Mouse (Mus musculus) granulocyte monocyte progenitor cell, adult 5-6 weeks (primary cell): ENCODE data around the gene Etnk2. TPM values are rescaled to one million over a fixed set of nuclear protein-coding genes. Genes with fewer than 3 reads are reported as not detected.

Experiments
- ATAC-seq: replicated peaks from 2 replicates; pipeline ENCODE4 v1.8.0; 2016; ENCODE audit warnings: mild to moderate bottlenecking, moderate TSS enrichment, inconsistent platforms; ENCODE audit not compliant: poor library complexity, severe bottlenecking
- total RNA-seq, 2 experiments: library from RNA; stranded (forward) in 1 of 2; stranded (reverse) in 1 of 2; fragments of 200-712, 200-1000 nt in 1 of 2; fragments of >200 nt in 1 of 2; fragmentation: Nextera tagmentation in 1 of 2; gene quantifications; 2 replicates each; pipeline ENCODE4 v1.2.3; 2014 to 2017

Gene Etnk2
- total RNA-seq, 2 experiments from 2014 or later: not detected

DNA sequence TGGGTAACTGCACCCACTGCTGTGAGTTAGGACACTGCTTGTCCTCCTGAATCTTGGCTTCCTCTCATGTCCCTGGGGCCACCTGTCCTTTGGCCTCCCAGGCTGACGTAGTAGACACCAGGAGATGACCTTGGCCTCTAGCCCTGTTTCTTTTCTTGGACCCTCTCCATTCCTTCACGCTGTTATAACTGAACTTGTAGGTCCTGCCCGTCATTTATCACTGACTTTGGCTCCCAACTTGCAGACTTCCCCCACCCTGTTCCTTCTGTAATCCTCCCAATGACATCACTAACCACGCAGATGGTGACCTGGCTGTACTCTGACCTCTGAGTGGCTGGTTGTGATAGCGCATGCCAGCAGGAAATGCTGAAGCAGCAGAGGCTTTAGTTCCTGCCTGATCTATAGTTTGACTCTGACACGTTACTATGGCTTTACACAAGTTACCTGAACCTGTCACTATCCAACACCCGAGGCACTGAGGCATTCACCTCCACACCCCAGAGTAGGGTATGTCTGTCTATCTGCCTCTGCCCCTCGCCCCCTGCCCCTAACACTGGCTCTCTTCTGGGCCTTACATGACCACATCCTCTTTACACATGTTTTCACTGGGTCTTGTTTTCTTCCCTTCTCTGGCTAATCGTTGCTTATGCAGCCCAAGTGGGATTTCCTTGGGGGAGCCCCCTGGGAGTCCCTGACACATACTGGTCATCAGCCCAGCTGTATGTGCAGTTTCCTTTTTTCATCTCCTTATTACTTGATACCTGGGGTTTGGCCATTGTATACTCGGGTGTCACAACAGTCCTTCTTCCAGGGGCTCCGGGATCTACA lies 15.5 kb upstream of the Etnk2 start:
- ATAC-seq: peak; percentile 81

DNA sequence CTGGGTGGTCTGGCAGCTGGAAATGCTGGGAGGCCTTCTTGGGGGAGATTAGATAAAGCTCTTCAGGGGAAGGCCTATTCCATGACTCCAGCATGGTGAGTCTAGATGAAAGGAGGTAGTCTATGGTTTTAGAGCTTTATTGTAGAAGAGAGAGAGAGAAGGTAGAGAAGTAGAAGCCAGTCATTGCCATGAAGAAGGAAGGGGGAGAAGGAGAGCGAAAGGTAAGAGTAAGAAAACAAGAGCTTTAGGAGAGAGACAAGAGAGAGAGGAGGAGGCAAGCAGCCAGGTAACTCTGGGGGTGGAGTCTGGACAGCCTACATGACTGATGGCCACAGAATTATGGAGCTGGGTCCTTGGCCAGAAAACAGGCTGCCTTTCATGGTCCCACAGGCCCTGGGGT lies 13.2 kb upstream of the Etnk2 start, which contains the start of gene Ren1:
Gene Ren1 (plus strand): TSS at position 301 of the 400 bp plus-strand sequence.
- ATAC-seq: no peak

DNA sequence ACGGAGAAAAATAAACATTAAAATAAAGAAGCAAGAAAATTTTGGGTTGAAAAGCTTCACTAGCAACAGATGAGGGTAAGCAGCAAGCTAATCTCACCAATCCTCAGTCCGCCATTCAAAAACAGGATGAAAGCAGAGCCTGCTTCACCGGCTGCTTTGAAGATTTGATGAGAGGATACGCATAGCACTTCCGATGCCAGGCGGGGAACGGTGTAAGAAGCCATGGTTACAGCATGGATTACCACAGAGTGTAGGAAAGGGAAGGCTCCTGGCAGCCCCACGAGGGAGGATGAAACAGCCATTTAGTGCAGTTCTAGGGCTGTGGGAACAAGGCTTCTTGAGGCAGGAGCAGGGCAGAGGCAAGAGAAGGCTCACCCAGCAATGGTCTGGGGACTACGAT lies 11.6 kb upstream of the Etnk2 start:
- ATAC-seq: no peak

DNA sequence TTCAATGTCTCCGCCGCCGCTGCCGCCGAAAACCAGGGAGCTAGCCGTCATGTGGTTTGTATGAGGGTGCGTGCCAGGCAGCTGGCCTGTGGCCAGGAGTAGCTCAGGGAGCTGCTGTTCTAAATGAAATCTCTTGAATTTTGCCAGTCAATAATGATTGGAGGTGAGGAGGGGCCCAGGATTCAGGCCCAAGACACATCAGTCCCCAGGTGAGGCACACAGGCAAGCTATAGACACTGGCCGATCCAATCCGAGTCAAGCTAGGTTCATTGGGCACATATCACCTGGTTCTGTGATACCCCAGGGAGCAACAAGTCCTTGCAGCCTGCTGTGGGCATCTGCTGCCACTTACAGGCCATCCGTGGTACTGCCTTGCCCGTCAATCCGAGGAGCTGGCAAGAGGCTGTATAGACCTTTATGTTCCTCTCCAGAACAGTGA lies 10.0 kb upstream of the Etnk2 start:
- peak; percentile 86 for ATAC-seq

DNA sequence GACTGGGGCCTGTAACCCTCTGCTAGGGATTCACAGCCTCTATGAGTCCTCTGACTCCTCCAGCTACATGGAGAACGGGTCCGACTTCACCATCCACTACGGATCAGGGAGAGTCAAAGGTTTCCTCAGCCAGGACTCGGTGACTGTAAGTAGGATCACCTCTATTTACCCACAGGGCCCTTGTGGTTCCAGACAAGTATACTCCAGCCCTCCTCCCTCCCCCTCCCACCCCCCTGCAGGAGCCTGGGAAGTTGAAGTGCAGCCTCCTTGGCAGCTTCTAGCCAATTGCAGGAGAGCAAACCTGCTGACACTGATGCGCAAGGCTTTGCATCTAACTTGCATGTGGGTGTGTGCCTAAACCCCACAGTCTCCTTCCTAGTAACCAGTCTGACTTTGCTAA lies 7.9 kb upstream of the Etnk2 start:
- ATAC-seq: no peak

DNA sequence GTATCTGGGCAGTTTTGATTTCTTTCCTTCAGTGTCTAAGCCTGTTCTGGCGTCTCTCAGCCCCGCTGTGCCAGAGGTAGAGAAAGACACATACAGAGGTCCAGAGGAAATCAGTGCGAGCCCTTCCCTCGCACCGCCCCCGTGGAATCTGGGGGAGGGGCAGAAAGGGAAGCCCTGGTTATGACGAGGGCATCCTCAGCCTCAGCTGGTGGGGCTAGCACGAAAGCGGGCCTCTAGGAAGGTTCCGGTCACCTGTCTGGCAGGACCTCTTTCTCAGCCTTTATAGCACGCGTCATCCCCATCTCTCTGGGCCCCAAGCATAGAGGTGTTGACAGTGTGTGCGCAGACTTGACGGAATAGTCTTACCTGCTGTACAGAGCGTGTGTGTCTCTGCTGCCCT lies 7.5 kb upstream of the Etnk2 start:
- ATAC-seq: no peak

DNA sequence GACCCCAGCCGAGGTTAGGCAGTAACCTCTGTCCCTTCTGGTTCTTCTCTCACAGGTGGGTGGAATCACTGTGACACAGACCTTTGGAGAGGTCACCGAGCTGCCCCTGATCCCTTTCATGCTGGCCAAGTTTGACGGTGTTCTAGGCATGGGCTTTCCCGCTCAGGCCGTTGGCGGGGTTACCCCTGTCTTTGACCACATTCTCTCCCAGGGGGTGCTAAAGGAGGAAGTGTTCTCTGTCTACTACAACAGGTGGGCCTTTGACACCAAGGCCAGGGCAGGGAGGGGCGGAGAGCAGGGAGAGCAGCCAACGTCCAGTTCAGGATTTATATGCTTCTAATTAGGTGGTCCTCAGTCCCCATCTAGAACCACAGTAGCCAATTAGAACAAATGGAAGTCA lies 7.0 kb upstream of the Etnk2 start:
- ATAC-seq: no peak

DNA sequence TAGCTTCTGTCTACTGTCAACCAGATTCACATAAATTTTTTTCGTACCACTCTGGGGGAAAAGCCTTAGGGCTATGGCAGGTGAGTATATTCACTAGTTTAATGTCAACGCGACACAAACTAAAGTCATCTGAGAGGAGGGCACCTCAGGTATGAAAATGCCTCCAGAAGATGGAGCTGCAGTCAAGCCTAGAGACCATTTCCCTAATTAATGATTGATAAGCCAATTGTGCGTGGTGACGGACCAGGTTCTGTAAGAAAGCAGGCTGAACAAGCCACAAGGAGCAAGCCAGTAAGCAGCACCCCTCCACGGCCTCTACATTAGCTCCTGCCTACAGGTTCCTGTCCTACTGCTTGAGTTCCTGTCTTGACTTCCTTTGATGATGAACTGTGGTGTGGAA lies 2.4 kb upstream of the Etnk2 start:
- ATAC-seq: no peak

DNA sequence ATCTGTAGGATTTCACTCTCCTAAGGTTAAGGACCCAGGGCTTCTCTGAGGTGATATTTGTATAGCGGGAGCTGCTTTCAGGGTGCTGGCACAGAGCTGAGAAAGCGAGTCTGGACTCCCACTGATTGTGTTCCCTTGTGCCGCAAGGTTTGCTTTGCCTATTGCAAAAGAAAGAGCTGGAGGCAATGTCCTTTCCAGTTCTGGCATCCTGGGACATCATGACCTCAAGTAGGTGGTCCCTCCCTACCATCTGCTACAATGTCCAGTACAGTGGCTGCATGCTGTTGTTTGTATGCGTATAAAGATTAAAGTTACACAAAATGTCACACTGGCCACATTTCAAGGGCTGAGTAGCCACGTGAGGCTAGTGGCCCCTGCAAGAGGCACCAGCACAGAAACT lies 1.3 kb upstream of the Etnk2 start:
- ATAC-seq: no peak

DNA sequence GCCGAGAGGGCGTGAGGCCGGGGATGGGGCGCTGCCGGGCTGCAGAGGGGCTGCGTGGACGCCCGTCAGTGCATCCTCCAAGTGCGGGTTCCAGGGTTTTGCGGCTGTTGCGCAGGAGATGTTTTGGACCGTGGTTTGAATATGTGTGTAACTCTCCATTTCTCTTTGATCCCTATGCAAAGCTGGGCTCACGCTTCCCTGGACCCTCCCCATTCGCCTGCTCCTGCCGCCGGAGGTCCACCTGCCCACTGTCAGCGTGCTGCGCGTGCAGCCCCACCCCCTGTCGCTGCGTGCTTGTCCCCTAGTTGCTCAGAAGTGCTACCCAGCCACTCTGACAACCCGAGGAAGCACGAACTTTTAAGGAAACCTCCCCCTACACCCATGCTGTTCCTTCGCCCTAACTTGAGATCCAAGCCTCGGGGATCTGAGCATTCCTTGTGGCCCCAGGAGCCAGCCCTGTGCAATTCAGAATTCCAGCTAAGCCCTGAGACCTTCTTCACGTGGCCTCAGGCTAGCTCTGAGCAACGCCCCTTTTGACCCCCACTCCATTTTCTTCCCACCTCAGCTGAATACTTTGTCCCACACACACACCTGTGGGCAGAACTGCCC lies 754 bp downstream of the Etnk2 start:
- ATAC-seq: no peak

DNA sequence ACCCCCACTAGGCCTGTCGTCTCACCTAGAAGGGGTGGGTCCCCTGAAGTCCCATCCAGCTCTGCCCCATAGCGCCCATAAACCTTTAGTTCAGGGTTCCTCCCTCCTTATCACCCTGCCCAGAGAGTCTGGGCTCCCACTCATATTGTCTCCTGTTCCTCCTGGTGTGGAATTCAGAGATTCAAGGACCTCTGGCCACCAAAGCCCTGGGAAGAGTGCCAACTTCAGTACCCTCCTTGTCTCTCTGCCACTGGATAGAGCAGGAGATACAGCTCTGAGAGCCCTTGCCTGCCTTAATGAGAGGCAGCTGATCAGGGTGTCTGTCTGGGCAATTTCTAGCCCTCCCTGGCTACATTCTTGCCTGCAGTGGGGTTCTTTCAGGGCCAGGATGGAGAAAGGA lies 1.5 kb downstream of the Etnk2 start:
- ATAC-seq: no peak

DNA sequence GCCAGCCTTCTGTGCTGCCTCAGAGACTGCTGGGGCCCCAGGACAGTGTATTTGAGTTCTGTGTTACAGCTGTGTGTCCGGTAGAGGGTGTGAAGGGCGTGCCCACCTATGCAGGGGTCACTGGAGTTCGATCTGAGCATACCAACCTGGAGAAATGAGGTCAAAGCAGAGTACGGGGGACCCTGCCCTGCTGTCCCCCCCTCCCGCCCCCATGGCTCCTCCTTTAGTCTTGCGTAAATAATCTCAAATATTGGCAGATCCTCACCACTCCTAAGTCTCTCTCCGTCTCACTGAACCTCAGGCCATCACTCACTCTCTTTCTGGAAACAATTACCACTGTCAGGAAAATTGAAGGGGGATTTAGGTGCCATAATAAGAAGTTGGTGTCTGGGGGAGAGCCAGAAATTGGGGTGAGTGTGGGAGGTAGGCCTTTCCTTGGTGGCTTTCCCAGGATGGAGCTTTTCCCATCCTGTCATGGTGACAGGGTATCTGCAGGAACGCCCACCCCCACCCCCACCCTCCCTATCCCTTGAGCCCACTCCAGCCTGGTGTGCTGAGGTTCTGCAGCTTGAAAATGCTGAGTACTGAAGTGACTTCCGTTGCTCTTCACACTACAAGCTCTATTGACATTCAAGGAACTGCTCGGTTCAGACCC lies 3.7 kb downstream of the Etnk2 start:
- no peak for ATAC-seq

DNA sequence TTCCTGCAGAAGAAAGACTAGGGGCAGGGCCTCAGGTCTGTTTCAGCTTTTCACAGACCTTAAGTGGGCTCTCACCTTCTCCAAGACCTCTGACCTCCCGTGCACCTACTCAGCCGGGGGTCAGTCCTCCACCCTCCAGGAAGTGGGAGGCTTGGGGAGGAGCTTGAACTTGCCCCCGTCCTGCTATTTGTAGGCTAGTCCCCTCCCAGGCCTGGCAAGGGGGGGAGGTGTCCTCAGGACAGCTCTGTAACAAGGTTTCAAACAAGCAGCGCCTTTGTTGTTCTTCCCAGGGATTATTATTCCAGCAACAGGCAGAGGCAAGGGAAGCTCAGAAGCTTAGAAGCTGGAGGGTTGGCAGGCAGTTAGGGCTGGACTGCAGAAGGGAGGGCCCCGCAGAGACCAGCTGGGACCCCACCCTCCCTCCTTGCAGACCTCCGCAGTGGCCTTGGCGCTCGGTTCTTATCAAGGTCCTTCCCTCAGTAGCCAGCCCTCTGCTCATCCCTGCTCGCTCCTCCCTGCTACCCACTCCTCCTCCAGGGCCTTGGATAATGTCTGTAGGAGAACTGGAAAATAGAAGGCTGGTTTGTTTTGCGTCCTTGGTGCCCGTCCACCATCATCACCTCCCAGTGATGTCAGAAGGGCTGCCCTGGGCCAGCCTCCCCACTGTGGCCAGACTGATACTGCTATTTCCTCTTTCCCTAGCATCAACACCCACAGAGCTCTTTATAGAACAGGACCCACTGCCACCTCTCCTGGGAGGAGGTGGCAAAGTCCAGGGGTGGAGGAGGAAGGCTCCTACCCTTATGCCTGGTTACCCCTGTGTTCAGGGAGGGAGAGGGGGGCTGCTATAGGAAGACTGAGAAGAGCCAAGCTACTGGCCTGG lies 4.5 kb downstream of the Etnk2 start:
- peak; percentile 60 for ATAC-seq

DNA sequence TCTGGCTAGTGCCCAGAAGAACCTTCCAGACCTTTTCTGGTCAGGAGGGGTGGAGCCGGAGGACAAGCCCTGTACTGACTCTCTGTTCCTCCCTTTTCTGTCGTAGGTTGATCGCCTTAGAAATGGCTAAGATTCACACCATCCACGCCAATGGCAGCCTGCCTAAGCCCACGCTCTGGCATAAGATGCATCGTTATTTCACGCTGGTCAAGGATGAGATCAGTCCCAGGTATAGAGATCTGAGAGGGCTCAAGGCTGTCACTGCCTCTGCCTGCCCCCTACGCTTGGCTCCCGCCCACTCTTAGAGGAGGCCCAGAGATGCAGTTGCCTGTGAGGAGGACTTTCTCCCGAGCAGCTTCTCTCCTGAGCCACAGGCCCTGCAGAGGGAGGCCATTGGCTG lies 5.3 kb downstream of the Etnk2 start:
- ATAC-seq: no peak

DNA sequence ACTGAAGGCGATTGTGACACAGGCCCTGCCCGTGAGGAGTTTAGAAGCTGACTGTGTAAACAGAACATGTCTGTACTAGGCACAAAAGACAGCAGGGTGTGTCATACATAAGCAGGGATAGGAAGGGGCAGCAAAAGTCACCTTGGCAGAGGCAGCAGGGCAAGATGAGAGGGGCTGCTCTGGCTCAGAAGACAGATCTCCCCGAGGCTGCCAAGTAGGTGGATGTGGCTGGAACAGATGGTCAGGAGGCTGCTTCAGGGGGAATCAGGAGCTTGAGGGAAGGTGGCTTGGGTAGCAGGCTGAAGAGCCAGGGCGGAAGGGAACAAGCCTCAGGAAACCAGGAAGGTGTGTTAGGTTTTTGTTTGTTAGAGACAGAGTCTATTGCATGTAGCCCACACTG lies 7.0 kb downstream of the Etnk2 start:
- ATAC-seq: no peak

DNA sequence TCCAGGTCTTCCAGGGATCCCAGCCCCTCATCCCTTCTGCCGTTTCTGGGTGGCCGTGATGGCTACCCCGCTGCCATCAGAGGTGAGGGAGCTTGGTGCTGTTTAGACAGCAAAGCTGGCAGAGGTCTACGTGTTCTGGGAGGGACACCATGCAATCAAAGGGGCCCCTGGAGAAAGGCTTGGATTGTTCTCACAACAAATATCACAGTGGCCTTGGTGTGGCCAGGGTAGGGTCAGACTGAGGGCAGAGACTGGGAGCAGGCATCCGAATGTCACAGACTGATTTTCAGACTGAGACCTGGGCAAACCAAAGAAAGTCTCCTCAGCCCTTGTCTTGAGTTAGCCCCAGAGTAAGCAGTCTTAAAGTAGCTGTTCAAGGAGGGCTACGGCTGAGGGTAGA lies 8.1 kb downstream of the Etnk2 start:
- ATAC-seq: no peak

DNA sequence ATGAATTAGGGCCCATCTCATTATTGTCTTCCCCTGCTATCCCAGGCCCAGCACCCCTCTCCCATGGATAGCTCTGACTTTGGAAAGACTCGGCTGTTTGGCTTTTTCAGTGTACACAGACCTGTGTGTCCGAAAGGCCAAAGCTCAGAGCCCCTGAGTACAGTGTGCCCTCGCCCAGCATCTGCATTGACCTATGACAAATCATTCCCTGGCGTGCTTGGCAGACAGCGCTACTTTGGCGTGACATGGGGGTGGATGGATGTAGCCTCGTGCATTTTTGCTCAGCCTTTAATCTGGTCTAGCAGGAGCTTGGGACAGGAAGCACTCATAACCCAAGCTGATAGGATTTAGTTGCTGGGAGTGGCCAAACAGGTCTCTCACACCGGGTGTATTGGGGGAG lies 8.7 kb downstream of the Etnk2 start:
- ATAC-seq: no peak

DNA sequence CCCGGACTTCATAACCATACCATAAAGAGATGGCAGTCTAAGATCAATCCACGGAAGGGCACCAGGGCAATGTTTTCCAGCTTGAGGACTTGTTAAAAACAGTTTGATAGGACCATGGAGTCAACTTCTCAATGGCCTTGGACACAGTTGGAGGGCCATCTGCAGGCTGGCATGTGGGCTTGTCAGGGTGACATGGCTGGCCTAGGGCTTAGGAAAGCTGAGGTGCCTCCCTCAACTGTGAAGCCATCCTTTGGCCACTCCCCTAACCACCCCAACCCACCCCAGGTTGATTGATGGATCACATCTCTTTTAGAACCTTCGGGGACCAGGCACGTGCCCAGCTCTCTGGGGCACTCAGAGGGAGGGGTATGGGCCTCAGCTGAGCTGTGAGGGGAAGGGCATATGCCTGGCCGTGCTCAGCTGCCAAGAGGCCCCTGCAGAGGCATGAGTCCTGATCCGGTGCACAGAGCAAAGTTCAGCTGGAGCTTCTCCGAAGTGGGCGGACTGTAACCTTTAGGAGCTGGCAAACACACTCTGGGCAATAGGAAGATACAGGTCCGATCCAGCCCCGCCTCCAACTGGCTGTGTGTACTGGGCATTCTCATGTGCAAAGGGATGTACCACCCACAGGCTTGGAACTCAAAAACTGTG lies 12.4 kb downstream of the Etnk2 start:
- ATAC-seq: no peak

DNA sequence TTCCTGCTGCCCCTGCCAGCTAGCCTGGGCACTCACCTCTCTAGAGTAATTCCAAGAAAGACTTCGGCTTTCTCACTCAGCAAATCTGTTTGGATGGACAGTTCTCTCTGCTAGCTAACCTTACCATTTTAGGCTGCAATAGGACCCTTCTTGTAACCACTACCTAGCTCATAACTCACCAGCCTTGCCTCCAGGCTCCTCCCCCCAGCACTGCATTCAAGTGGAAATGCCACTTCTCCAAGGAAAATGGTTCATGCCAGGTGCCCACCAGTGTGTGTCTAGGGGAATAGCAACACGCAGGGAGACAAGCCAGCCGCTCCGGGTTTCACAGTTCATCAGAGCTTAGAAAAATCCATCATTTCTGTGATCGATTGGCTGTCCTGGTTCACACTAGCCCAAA lies 14.2 kb downstream of the Etnk2 start:
- no peak for ATAC-seq
